Mouse (Mus musculus) forebrain, embryonic 16.5 days (tissue): Measurements from ENCODE around the gene Rps28. TPM values are rescaled to one million over a fixed set of nuclear protein-coding genes. Genes with fewer than 3 reads are reported as not detected.
A peak's percentile ranks its signal among the peaks of the same experiment; 100 is the strongest.

Experiments used
- ATAC-seq: fragments of 200-750 bp; cut with Nextera tagmentation; 2 replicates; pipeline ENCODE4 v1.8.0; 2017; ENCODE audit warnings: mild to moderate bottlenecking, moderate library complexity
- H3K27ac ChIP-seq: fragments of 300-500 bp; sonication (generic); 2 replicates; pipeline ENCODE4 v1.5.1; 2014; ENCODE audit warnings: low read length, control low read depth
- H3K27me3 ChIP-seq: fragments of 300-500 bp; sonication (generic); replicated peaks from 2 replicates; pipeline ENCODE4 v1.6.1; 2014; ENCODE audit warnings: low read length; ENCODE audit not compliant: control insufficient read depth, insufficient read depth
- H3K36me3 ChIP-seq: fragments of 300-500 bp; sonication (generic); 2 replicates; pipeline ENCODE4 v1.6.1; 2014; ENCODE audit not compliant: control insufficient read depth, insufficient read depth
- H3K4me1 ChIP-seq: fragments of 300-500 bp; sonication (generic); replicated peaks from 2 replicates; pipeline ENCODE4 v1.6.1; 2014; ENCODE audit warnings: low read length; ENCODE audit not compliant: control insufficient read depth, insufficient read depth
- H3K4me2 ChIP-seq: fragments of 300-500 bp; sonication (generic); 2 replicates; pipeline ENCODE4 v1.6.1; 2014; ENCODE audit warnings: mild to moderate bottlenecking, low read length, control low read depth
- H3K4me3 ChIP-seq: fragments of 300-500 bp; sonication (generic); replicated peaks from 2 replicates; pipeline ENCODE4 v1.5.1; 2014; ENCODE audit warnings: mild to moderate bottlenecking, low read length, control low read depth
- H3K9ac ChIP-seq: fragments of 300-500 bp; sonication (generic); replicated peaks from 2 replicates; pipeline ENCODE4 v1.6.1; 2014; ENCODE audit warnings: low read depth, low read length, control low read depth
- H3K9me3 ChIP-seq: fragments of 300-500 bp; sonication (generic); 2 replicates; pipeline ENCODE4 v1.6.1; 2016; ENCODE audit warnings: low read length; ENCODE audit not compliant: control insufficient read depth
- WGBS: fragments of 180-500 bp; shearing (Covaris S2); extraction: QIAGEN DNeasy Blood & Tissue Kit; methylation state at CpG from one replicate; pipeline ENCODE4 v1.1.7; 2014; 5-methylcytosine and 5-hydroxymethylcytosine counted together
- polyA plus RNA-seq: library from polyadenylated mRNA; unstranded; fragments of >200 nt; fragmentation: Nextera tagmentation; extraction: Ambion mirVana; gene quantifications from 2 replicates; pipeline ENCODE4 v1.2.1, GENCODE M21; 2015

Gene Rps28
- polyA plus RNA-seq, 1 experiment from 2014 or later = 480 TPM

GRCm38 (mm10) chr17:33781124-33781977 lies 43.0 kb downstream of the Rps28 start, which contains the start of gene Angptl4:
Angptl4 (minus strand) TSS chr17:33781830.
- Histone ChIP-seq H3K27ac (peak within 1 kb of the TSS; percentile 33; the same call in 1 of the 2 replicates), H3K9ac (peak within 1 kb of the TSS; percentile 53), H3K36me3 (no peaks in the 10 kb centered on the region), H3K4me1 (peaks cover 26% of the 10 kb centered on the region), H3K4me3 (peak within 1 kb of the TSS; percentile 47), H3K9me3 (no peaks in the 10 kb centered on the region), H3K27me3 (no peaks in the 10 kb centered on the region), H3K4me2 (peak within 1 kb of the TSS; percentile 79)
- ATAC-seq = peak; percentile 78
- under 1% methylated on average over 48 of the region's 50 CpGs for WGBS

- no peaks in the 10 kb centered on the region for H3K36me3 ChIP-seq
- peaks cover 26% of the 10 kb centered on the region for H3K4me1 ChIP-seq
- H3K9me3 ChIP-seq = no peaks in the 10 kb centered on the region
- ATAC-seq = no peak
- peak overlapping the region; percentile 47; the same call in 1 of the 2 replicates for H3K4me3 ChIP-seq
- H3K9ac ChIP-seq = no peak overlapping the region
- H3K4me2 ChIP-seq = peak overlapping the region; percentile 79
- no peaks in the 10 kb centered on the region for H3K27me3 ChIP-seq
- WGBS = 85% methylated on average over 5 of the region's 5 CpGs
- H3K27ac ChIP-seq = peak overlapping the region; percentile 33; the same call in 1 of the 2 replicates
These were observed 43.9 kb downstream of the Rps28 start for GRCm38 (mm10) chr17:33780431-33780830.

- H3K27me3 ChIP-seq = no peaks in the 10 kb centered on the region
- H3K9ac ChIP-seq = no peak overlapping the region
- H3K4me3 ChIP-seq = no peak overlapping the region
- H3K4me2 ChIP-seq = peak overlapping the region; percentile 37; the same call in 1 of the 2 replicates
- H3K36me3 ChIP-seq = no peaks in the 10 kb centered on the region
- H3K27ac ChIP-seq = peak overlapping the region; percentile 44; the same call in 1 of the 2 replicates
- 91% methylated on average over 5 of the region's 5 CpGs for WGBS
- no peak for ATAC-seq
- H3K9me3 ChIP-seq = no peaks in the 10 kb centered on the region
- peaks cover 26% of the 10 kb centered on the region for H3K4me1 ChIP-seq
These were observed 44.4 kb downstream of the Rps28 start for GRCm38 (mm10) chr17:33779967-33780295.

DNA sequence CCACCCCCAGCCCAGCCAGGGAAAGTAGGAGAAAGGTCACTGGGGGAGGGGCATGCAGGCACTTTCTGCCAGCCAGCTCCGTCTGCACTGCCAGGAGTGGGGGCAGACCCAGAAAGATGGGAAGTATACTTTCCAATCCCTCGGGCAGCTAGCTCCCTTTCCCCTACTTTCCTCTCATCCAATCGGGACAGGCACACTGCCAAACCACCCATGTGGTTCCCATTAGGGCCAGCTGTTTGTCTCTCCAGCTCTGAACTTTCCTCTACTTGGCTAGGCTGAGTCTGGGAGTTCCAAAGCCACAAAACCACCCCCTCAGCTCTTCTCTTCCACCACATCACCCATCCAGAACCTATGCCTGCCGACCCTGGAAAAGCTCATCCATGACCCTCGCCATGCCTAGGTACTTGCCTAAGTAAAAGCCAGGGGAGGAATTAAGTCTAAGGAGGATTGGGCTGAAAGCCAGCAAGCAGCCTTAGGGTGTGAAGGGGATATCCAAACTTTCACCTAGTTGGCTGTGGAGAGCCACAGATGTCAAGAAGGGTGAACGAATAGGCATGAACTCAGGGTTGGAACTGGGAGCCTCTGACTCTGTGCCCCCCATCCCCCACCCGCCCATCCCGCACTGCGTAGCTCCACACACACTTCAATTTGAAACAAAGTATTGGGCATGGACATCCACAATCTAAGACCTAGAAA lies 44.9 kb downstream of the Rps28 start:
- Histone ChIP-seq H3K36me3 (no peaks in the 10 kb centered on the region), H3K4me2 (peak overlapping the region; percentile 37), H3K27ac (peak overlapping the region; percentile 57; the same call in 1 of the 2 replicates), H3K4me3 (no peak overlapping the region), H3K27me3 (no peaks in the 10 kb centered on the region), H3K9me3 (no peaks in the 10 kb centered on the region), H3K9ac (no peak overlapping the region), H3K4me1 (peaks cover 26% of the 10 kb centered on the region)
- WGBS = 46% methylated on average over 9 of the region's 9 CpGs
- ATAC-seq = peak; percentile 88

DNA sequence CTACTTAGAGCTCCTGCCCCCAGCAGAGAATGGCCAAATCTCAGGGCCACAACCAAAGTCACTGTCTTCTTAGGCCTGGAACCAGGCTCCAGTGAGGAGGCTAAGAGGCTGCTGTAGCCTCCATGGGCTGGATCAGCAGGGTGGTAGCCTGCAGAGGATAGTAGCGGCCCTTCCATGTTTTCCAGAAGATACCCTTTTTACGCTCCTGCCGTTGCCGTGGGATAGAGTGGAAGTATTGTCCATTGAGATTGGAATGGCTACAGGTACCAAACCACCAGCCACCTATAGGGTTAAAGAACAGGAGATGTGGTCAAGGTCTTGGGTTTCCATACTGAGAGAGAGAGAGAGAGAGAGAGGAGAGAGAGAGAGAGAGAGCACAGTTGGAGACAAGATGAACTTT lies 49.1 kb downstream of the Rps28 start:
- ATAC-seq = no peak
- H3K27me3 ChIP-seq = no peaks in the 10 kb centered on the region
- no peak overlapping the region for H3K4me2 ChIP-seq
- peaks cover 15% of the 10 kb centered on the region for H3K4me1 ChIP-seq
- no peaks in the 10 kb centered on the region for H3K36me3 ChIP-seq
- WGBS = 96% methylated on average over 4 of the region's 4 CpGs
- H3K4me3 ChIP-seq = no peak overlapping the region
- no peak overlapping the region for H3K27ac ChIP-seq
- H3K9ac ChIP-seq = no peak overlapping the region
- no peaks in the 10 kb centered on the region for H3K9me3 ChIP-seq

- no peak for ATAC-seq
- Histone ChIP-seq H3K4me2 (no peak overlapping the region), H3K4me3 (no peak overlapping the region), H3K9me3 (no peaks in the 10 kb centered on the region), H3K27me3 (no peaks in the 10 kb centered on the region), H3K36me3 (no peaks in the 10 kb centered on the region), H3K4me1 (peaks cover 12% of the 10 kb centered on the region), H3K27ac (no peak overlapping the region), H3K9ac (no peak overlapping the region)
- WGBS = 90% methylated on average over 8 of the region's 8 CpGs
These were observed 49.7 kb downstream of the Rps28 start for GRCm38 (mm10) chr17:33774573-33775155.

GRCm38 (mm10) chr17:33773871-33774572 lies 50.3 kb downstream of the Rps28 start:
- H3K4me3 ChIP-seq = no peak overlapping the region
- H3K27me3 ChIP-seq = no peaks in the 10 kb centered on the region
- no peak overlapping the region for H3K27ac ChIP-seq
- 93% methylated on average over 6 of the region's 6 CpGs for WGBS
- H3K4me1 ChIP-seq = peaks cover 5% of the 10 kb centered on the region
- no peak overlapping the region for H3K4me2 ChIP-seq
- H3K9ac ChIP-seq = no peak overlapping the region
- ATAC-seq = no peak
- H3K9me3 ChIP-seq = no peaks in the 10 kb centered on the region
- H3K36me3 ChIP-seq = no peaks in the 10 kb centered on the region

DNA sequence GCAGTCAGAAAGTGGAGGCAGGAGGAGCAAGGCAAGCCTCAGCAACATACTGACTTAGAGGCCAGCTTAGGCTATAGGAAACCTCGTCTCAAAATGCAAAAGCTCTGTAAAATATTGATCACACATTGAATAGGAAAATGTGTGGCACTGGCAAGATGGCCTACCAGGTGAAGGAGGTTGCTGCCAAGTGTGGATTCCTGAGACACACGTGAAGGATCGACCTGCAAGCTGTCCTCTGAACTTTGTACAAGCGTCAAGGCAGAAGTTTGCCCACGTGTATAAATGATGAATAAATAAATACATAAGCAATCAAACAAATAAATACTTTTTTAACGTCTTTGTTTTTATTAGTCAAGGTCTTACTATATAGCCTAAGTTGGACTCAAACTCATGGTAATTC lies 50.9 kb downstream of the Rps28 start:
- Histone ChIP-seq H3K9me3 (no peaks in the 10 kb centered on the region), H3K4me1 (no peaks in the 10 kb centered on the region; the same call in 1 of the 2 replicates), H3K4me3 (no peak overlapping the region), H3K36me3 (no peaks in the 10 kb centered on the region), H3K27ac (no peak overlapping the region), H3K4me2 (no peak overlapping the region), H3K27me3 (no peaks in the 10 kb centered on the region), H3K9ac (no peak overlapping the region)
- no peak for ATAC-seq
- 83% methylated on average over 6 of the region's 6 CpGs for WGBS

GRCm38 (mm10) chr17:33771617-33772016 lies 52.7 kb downstream of the Rps28 start:
- 93% methylated on average over 4 of the region's 4 CpGs for WGBS
- ATAC-seq = no peak

More at GRCm38 (mm10) chr17:33771617-33772016, 52.7 kb downstream of the Rps28 start:
- Histone ChIP-seq H3K9me3 (no peaks in the 10 kb centered on the region), H3K4me2 (no peak overlapping the region), H3K4me3 (no peak overlapping the region), H3K36me3 (no peaks in the 10 kb centered on the region), H3K4me1 (no peaks in the 10 kb centered on the region), H3K9ac (no peak overlapping the region), H3K27ac (no peak overlapping the region), H3K27me3 (no peaks in the 10 kb centered on the region)
